Mouse (Mus musculus) CH12F3 (cell line): Measurements from ENCODE around the gene Eef1e1.

Experiments used
- in situ Hi-C: fragments of 300-500 bp; cut with MboI; formaldehyde crosslinking; loops from 2 replicates; pipeline ENCODE4 v1.14.3; 2020; ENCODE audit warnings: low sequenced_read_pairs

Eef1e1 gene

DNA sequence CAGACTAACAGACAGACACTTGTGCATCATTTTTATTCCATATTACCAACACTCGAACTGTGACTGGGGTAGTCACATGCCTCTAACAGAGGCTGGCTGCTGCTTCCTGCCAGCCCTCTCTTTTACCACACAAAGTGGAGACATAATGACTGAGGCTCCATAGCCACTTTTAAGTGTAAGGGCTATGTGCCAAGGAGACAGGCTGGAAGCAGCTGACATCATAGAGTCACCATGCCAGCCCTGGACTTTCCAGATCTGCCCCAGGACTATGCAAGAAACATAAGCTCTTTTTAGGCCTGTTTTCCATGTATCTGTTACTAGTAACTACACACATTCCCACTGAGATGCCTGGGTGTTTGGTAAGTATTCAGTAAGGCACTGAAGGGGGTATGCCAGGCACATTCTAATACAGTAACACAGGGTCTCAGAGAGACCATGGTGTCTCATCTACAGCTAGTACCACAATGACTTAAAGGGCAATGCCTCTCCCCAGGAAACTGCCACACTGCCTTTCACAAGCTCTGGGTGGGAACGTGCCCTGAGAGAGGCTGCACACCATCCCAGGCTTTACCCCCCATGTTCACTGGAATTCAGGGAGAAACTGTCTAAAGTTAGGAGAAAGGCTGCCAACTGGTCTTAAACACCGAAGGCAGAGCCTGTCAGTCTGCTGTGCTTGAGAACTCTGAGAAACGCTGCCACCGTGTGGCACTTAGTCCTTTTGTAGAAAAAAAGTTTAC lies 33.2 kb downstream of the Eef1e1 start:
- in situ Hi-C loops = no loop called here

- in situ Hi-C loops = loop anchor here (25.0 kb wide), 1 partner anchor 562 kb away; no protein-coding TSS in a partner anchor
These were observed 34.5 kb downstream of the Eef1e1 start for GRCm38 (mm10) chr13:38624292-38624902.

- in situ Hi-C loops = loop anchor here (25.0 kb wide), 1 partner anchor 561 kb away; no protein-coding TSS in a partner anchor
These were observed 35.6 kb downstream of the Eef1e1 start for GRCm38 (mm10) chr13:38623296-38623695.

GRCm38 (mm10) chr13:38618001-38618630 lies 40.7 kb downstream of the Eef1e1 start:
- in situ Hi-C loops = loop anchor here (25.0 kb wide), 1 partner anchor 556 kb away; no protein-coding TSS in a partner anchor

- in situ Hi-C loops = loop anchor here (25.0 kb wide), 1 partner anchor 555 kb away; no protein-coding TSS in a partner anchor
These were observed 42.0 kb downstream of the Eef1e1 start for GRCm38 (mm10) chr13:38616887-38617286.

DNA sequence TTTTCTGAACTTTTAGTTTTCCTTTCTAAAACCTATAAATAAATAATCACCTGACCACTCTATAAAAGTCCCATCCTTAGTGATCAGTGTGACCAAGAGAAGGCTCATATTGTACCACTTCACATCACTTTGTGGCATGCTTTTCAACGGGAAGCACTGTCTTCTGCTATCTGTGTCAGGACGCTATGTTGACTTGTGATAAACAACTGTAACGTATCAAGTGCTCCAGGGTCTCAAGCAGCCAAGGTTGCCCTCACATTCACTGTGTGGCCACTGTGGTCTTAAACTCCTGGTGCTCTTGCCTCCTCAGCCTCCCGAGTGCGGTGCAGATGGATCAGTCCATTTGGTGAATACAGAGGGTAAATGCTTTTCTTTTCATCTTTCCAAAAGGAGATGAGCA lies 43.2 kb downstream of the Eef1e1 start:
- in situ Hi-C loops = loop anchor here (25.0 kb wide), 1 partner anchor 553 kb away; no protein-coding TSS in a partner anchor

GRCm38 (mm10) chr13:38614298-38614697 lies 44.6 kb downstream of the Eef1e1 start:
- in situ Hi-C loops = loop anchor here (25.0 kb wide), 1 partner anchor 552 kb away; no protein-coding TSS in a partner anchor

GRCm38 (mm10) chr13:38613583-38613982 lies 45.3 kb downstream of the Eef1e1 start:
- in situ Hi-C loops = loop anchor here (25.0 kb wide), 1 partner anchor 551 kb away; no protein-coding TSS in a partner anchor

DNA sequence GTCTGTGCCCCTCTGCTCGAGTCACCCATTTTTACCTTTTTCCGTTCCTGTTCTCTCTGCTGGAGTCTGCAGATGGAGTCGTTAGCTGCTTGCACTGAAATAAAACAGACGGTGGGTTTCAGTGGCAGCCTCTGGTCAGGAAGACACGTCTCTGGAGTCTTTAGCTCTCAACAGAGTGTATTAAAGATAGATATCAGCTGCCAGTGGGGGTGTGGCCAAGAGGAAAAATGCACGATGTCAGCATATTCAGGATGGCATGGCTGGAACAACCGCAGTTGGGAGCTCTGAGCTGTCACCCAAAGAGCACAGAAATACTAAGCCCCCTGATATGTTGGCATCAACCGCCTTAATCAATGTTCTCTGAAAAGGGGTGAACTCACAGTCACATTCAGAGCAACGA lies 46.2 kb downstream of the Eef1e1 start:
- in situ Hi-C loops = loop anchor here (25.0 kb wide), 1 partner anchor 550 kb away; no protein-coding TSS in a partner anchor

GRCm38 (mm10) chr13:38612179-38612578 lies 46.7 kb downstream of the Eef1e1 start:
- in situ Hi-C loops = loop anchor here (25.0 kb wide), 1 partner anchor 550 kb away; no protein-coding TSS in a partner anchor

GRCm38 (mm10) chr13:38610336-38610735 lies 48.5 kb downstream of the Eef1e1 start:
- in situ Hi-C loops = loop anchor here (25.0 kb wide), 1 partner anchor 548 kb away; no protein-coding TSS in a partner anchor

DNA sequence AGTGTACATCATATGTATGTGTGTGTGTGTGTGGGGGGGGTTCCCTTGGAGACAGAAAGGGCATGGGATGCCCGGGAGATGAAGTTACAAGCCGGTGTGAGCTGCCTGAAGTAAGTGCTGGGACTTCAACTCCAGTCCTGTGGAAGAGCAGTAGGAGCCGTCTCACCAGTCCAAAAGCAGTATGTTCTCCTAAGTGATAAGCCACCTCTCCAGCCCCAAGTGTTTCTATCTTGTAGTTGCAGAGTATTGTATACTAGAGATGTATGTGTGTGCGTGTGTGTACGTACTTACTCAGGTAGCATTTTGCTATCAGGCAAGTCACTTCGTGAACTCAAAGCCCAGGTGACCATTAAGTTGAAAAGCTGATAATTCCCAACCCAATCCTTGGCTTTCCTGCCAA lies 51.7 kb downstream of the Eef1e1 start:
- in situ Hi-C loops = loop anchor here (25.0 kb wide), 1 partner anchor 545 kb away; no protein-coding TSS in a partner anchor

DNA sequence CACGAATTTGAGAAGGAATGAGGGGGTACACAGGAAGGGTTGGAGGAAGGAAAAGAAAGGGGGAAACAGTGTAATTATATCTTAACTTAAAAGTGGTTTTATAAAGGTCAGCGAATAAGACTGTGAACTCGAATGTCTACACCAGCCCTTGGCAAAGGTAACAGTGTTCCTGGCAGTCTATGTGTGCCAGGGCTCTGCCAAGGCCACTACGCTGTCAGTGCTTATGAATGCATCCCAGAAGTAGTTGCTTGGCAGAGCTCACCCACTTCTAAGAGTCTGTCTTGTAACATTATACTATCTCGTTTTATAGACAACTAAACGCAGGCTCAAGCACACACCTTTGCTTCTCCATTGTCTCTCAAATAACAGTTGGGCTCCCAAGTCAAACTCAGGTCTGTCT lies 53.5 kb downstream of the Eef1e1 start:
- in situ Hi-C loops = loop anchor here (25.0 kb wide), 1 partner anchor 543 kb away; no protein-coding TSS in a partner anchor

GRCm38 (mm10) chr13:38602966-38603365 lies 55.9 kb downstream of the Eef1e1 start:
- in situ Hi-C loops = loop anchor here (25.0 kb wide), 1 partner anchor 541 kb away; no protein-coding TSS in a partner anchor

- in situ Hi-C loops = loop anchor here (25.0 kb wide), 1 partner anchor 540 kb away; no protein-coding TSS in a partner anchor
These were observed 56.5 kb downstream of the Eef1e1 start for GRCm38 (mm10) chr13:38602243-38602832.

GRCm38 (mm10) chr13:38600811-38601210 lies 58.0 kb downstream of the Eef1e1 start:
- in situ Hi-C loops = loop anchor here (25.0 kb wide), 1 partner anchor 539 kb away; no protein-coding TSS in a partner anchor

GRCm38 (mm10) chr13:38597076-38597475 lies 61.8 kb downstream of the Eef1e1 start:
- in situ Hi-C loops = loop anchor here (25.0 kb wide), 1 partner anchor 260 kb away; the partner anchor contains the start of gene Bmp6

- in situ Hi-C loops = loop anchor here (25.0 kb wide), 1 partner anchor 259 kb away; the partner anchor contains the start of gene Bmp6
These were observed 62.4 kb downstream of the Eef1e1 start for GRCm38 (mm10) chr13:38596461-38596860.
